Mouse (Mus musculus): ENCODE data around the gene Golga1. TPM values are rescaled to one million over a fixed set of nuclear protein-coding genes. Genes with fewer than 3 reads are reported as not detected.
A peak's percentile ranks its signal among the peaks of the same experiment; 100 is the strongest.
"Not testable (repeated sequence)": the region's sequence is repeated elsewhere in the genome, so short reads cannot be mapped to it uniquely, and the experiment has no call there.

Golga1 gene
- polyA plus RNA-seq (2012; ENCODE audit: insufficient read depth, low replicate concordance), result 0.32 TPM in 1 of 2 replicates, not detected in the other

DNA sequence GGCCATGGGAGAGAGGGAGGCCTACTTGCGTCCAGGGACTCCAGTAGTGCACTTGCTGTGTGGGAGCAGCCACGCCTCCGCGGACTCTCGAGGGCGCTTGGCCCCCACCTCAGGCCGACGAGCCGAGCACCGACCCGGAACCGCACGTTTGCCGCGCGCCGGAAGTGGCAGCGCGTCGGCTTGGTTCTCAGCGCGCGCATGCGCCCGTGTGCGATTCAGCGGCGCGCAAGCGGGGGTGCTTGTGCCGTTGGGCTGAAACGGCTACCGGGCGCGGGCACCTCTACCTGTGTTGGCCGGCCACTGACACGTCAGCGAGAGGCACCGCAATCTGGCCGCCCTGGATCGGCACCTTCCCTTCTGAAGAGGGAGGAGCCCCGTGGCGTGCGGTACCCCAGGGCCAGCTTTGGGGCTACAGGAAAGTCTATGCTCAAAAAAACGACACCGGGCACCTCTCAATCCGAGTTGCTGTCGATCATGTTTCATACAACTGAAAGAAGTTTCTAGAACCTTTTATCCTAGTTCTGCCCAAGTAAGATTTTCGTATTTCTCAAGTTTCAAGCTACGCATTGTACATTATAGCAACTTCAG is at the start of gene Golga1:
TSS of gene Golga1 (minus strand) at position 142 of the 588 bp plus-strand sequence.
- peaks cover 25% of the 10 kb centered on the region for H3K36me3 ChIP-seq (replicated peaks; ENCODE audit: low read length)

DNA sequence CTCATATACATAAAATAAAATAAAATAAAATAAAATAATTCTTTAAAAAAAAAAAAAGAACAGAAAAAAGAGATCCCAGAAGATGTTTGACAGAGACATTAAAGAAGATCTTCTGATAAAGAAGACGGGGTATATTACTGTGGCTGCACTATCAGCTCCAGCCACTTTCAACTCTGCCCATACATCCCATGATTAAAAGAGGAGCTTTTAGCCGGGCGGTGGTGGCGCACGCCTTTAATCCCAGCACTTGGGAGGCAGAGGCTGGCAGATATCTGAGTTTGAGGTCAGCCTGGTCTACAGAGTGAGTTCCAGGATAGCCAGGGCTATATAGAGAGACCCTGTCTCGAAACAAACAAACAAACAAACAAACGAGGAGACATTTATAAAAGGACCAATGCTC is 48.8 kb upstream of the Golga1 start:
- H3K36me3 ChIP-seq (replicated peaks; ENCODE audit: low read length), result peaks cover 60% of the 10 kb centered on the region
- no peaks in the 10 kb centered on the region for H3K27me3 ChIP-seq (replicated peaks)
- H3K4me3 ChIP-seq (replicated peaks), result no peak overlapping the region
- H3K9me3 ChIP-seq, result no peaks in the 10 kb centered on the region
- TF ChIP-seq FLI1 (IDR thresholded peaks at IDR 0.05; ENCODE audit: low read length) (no peak), GATA1 (IDR thresholded peaks at IDR 0.05; ENCODE audit: borderline replicate concordance, low read length) (no peak)
- peaks cover 24% of the 10 kb centered on the region for H3K4me1 ChIP-seq

More for the DNA sequence above, at the start of gene Golga1:
- no peak for TF ChIP-seq GATA1 (IDR thresholded peaks at IDR 0.05; ENCODE audit: borderline replicate concordance, low read length)
- peak; percentile 70; the same call in 1 of the 2 replicates for TF ChIP-seq FLI1 (IDR thresholded peaks at IDR 0.05; ENCODE audit: low read length)
- no peaks in the 10 kb centered on the region for H3K9me3 ChIP-seq
- no peaks in the 10 kb centered on the region for H3K27me3 ChIP-seq (replicated peaks)
- peaks cover 31% of the 10 kb centered on the region for H3K4me1 ChIP-seq
- H3K4me3 ChIP-seq (replicated peaks), result peak within 1 kb of the TSS; percentile 99

- no peak for TF ChIP-seq FLI1 (IDR thresholded peaks at IDR 0.05; ENCODE audit: low read length)
- TF ChIP-seq GATA1 (IDR thresholded peaks at IDR 0.05; ENCODE audit: borderline replicate concordance, low read length), result no peak
- no peaks in the 10 kb centered on the region for H3K27me3 ChIP-seq (replicated peaks)
- peaks cover 13% of the 10 kb centered on the region; the same call in 1 of the 2 replicates for H3K4me1 ChIP-seq
- no peak overlapping the region for H3K4me3 ChIP-seq (replicated peaks)
- H3K36me3 ChIP-seq (replicated peaks; ENCODE audit: low read length), result peaks cover 51% of the 10 kb centered on the region
- no peaks in the 10 kb centered on the region for H3K9me3 ChIP-seq
These were observed 45.2 kb upstream of the Golga1 start for GRCm38 (mm10) chr2:39110514-39110913.

- not testable (repeated sequence) for H3K4me3 ChIP-seq (replicated peaks); H3K27me3 ChIP-seq (replicated peaks); H3K9me3 ChIP-seq
- peaks cover 52% of the 10 kb centered on the region for H3K36me3 ChIP-seq (replicated peaks; ENCODE audit: low read length)
- peaks cover 13% of the 10 kb centered on the region; the same call in 1 of the 2 replicates for H3K4me1 ChIP-seq
These were observed 44.4 kb upstream of the Golga1 start for GRCm38 (mm10) chr2:39109712-39110111.

- peaks cover 45% of the 10 kb centered on the region for H3K36me3 ChIP-seq (replicated peaks; ENCODE audit: low read length)
- not testable (repeated sequence) for H3K27me3 ChIP-seq (replicated peaks)
These were observed 34.6 kb upstream of the Golga1 start for GRCm38 (mm10) chr2:39099951-39100350.

DNA sequence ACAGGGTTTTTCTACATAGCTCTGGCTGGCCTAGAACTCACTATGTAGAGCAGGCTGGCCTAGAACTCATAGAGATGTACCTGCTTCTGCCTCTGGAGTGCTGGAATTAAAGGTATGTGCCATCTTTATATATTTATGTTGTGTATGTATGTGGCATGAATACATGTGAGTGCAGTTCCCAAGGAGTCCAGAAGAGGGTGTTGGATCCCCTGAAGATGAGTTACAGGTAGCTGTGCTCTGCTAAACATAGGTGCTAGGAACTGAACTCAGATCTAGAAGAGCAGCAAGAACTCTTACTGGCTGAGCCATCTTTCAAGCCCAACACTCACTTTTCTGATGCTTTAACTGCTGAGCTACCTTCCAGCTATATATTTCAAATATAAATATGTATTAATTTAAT is 32.7 kb upstream of the Golga1 start:
- Histone ChIP-seq H3K4me1 (no peaks in the 10 kb centered on the region), H3K36me3 (replicated peaks; ENCODE audit: low read length) (peaks cover 38% of the 10 kb centered on the region), H3K9me3 (no peaks in the 10 kb centered on the region), H3K27me3 (replicated peaks) (no peaks in the 10 kb centered on the region), H3K4me3 (replicated peaks) (no peak overlapping the region)
- no peak for TF ChIP-seq GATA1 (IDR thresholded peaks at IDR 0.05; ENCODE audit: borderline replicate concordance, low read length)
- no peak for TF ChIP-seq FLI1 (IDR thresholded peaks at IDR 0.05; ENCODE audit: low read length)

More at GRCm38 (mm10) chr2:39099951-39100350, 34.6 kb upstream of the Golga1 start:
- H3K9me3 ChIP-seq; H3K4me1 ChIP-seq; H3K4me3 ChIP-seq (replicated peaks): not testable (repeated sequence)

GRCm38 (mm10) chr2:39091966-39092365 is 26.6 kb upstream of the Golga1 start:
- no peak for TF ChIP-seq GATA1 (IDR thresholded peaks at IDR 0.05; ENCODE audit: borderline replicate concordance, low read length)
- no peak for TF ChIP-seq FLI1 (IDR thresholded peaks at IDR 0.05; ENCODE audit: low read length)
- peaks cover 39% of the 10 kb centered on the region for H3K36me3 ChIP-seq (replicated peaks; ENCODE audit: low read length)
- no peaks in the 10 kb centered on the region for H3K9me3 ChIP-seq
- H3K4me1 ChIP-seq, result no peaks in the 10 kb centered on the region
- no peak overlapping the region for H3K4me3 ChIP-seq (replicated peaks)
- no peaks in the 10 kb centered on the region for H3K27me3 ChIP-seq (replicated peaks)

- TF ChIP-seq GATA1 (IDR thresholded peaks at IDR 0.05; ENCODE audit: borderline replicate concordance, low read length) (no peak), FLI1 (IDR thresholded peaks at IDR 0.05; ENCODE audit: low read length) (no peak)
- H3K9me3 ChIP-seq, result no peaks in the 10 kb centered on the region
- H3K27me3 ChIP-seq (replicated peaks), result no peaks in the 10 kb centered on the region
- H3K36me3 ChIP-seq (replicated peaks; ENCODE audit: low read length), result peaks cover 64% of the 10 kb centered on the region
- H3K4me3 ChIP-seq (replicated peaks), result no peak overlapping the region
- no peaks in the 10 kb centered on the region for H3K4me1 ChIP-seq
These were observed 17.4 kb upstream of the Golga1 start for GRCm38 (mm10) chr2:39082706-39083105.

GRCm38 (mm10) chr2:39070666-39071065 is 5.3 kb upstream of the Golga1 start:
- H3K9me3 ChIP-seq, result no peaks in the 10 kb centered on the region
- H3K36me3 ChIP-seq (replicated peaks; ENCODE audit: low read length), result peaks cover 3% of the 10 kb centered on the region
- peaks cover 26% of the 10 kb centered on the region for H3K4me1 ChIP-seq
- TF ChIP-seq GATA1 (IDR thresholded peaks at IDR 0.05; ENCODE audit: borderline replicate concordance, low read length), result no peak
- no peak for TF ChIP-seq FLI1 (IDR thresholded peaks at IDR 0.05; ENCODE audit: low read length)
- no peak overlapping the region for H3K4me3 ChIP-seq (replicated peaks)
- no peaks in the 10 kb centered on the region for H3K27me3 ChIP-seq (replicated peaks)

GRCm38 (mm10) chr2:39069096-39069495 is 3.8 kb upstream of the Golga1 start:
- H3K4me3 ChIP-seq (replicated peaks), result no peak overlapping the region
- no peaks in the 10 kb centered on the region for H3K27me3 ChIP-seq (replicated peaks)
- no peaks in the 10 kb centered on the region for H3K36me3 ChIP-seq (replicated peaks; ENCODE audit: low read length)
- peaks cover 32% of the 10 kb centered on the region for H3K4me1 ChIP-seq
- no peak for TF ChIP-seq GATA1 (IDR thresholded peaks at IDR 0.05; ENCODE audit: borderline replicate concordance, low read length)
- no peak for TF ChIP-seq FLI1 (IDR thresholded peaks at IDR 0.05; ENCODE audit: low read length)
- H3K9me3 ChIP-seq, result no peaks in the 10 kb centered on the region

Measured in megakaryocyte, embryonic 14.5 days (primary cell).